Mouse (Mus musculus) adrenal gland, adult 18-20 months (tissue): ENCODE data around the gene Trib2. TPM values are rescaled to one million over a fixed set of nuclear protein-coding genes. Genes with fewer than 3 reads are reported as not detected.

Source experiments
- DNase-seq, 2 experiments: peaks; one replicate each; pipeline ENCODE4 v3.0.0; 2021 to 2022; ENCODE audit warnings: low spot score in 2 of 2
- long read RNA-seq, 2 experiments: library from polyadenylated mRNA; stranded (forward); transcript quantifications; one replicate each; pipeline ENCODE4 v2.0.0; 2021
- total RNA-seq, 2 experiments: library from RNA; stranded (reverse); gene quantifications; 1 replicate in 1 of 2; 2 replicates in 1 of 2; pipeline ENCODE4 v1.2.3; 2021

Trib2 gene
- total RNA-seq = 10 to 100 TPM; 11.4 to 14.7 TPM
- long read RNA-seq, experiment 1, full-length matches to known transcripts = 8 of 12 reads
- long read RNA-seq, experiment 1, partial matches to known transcripts = 0 of 12 reads
- long read RNA-seq, experiment 1, other reads (novel, unspliced or antisense) = 4 of 12 reads
- long read RNA-seq, experiment 2, full-length matches to known transcripts = 10 of 12 reads
- long read RNA-seq, experiment 2, partial matches to known transcripts = 1 of 12 reads
- long read RNA-seq, experiment 2, other reads (novel, unspliced or antisense) = 1 of 12 reads

DNA sequence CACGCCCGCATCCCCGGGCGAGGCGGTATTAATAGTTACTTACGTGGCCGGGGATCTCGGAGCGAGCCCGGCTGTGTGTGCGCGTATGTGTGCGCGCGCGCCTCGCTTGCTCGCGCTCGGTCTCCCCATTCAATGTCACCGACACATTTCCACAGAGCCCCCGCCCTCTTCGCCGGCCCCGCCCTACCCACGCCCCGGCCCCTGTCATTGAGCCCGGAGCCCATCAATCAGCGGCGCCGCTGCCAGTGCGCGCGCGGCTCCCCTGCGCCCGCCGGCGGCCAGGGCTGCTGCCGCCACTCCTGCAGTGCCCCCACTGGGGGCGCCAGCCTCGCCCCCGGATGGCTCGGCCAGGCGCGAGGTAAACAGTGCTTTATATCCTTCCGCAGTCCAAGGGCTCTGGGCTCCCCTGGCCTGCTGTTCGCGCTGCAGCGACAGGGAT lies at the start of gene Trib2:
Trib2 (minus strand) TSS at position 183 of the 439 bp plus-strand sequence.
- peak; percentile 81 to 84 for DNase-seq

DNA sequence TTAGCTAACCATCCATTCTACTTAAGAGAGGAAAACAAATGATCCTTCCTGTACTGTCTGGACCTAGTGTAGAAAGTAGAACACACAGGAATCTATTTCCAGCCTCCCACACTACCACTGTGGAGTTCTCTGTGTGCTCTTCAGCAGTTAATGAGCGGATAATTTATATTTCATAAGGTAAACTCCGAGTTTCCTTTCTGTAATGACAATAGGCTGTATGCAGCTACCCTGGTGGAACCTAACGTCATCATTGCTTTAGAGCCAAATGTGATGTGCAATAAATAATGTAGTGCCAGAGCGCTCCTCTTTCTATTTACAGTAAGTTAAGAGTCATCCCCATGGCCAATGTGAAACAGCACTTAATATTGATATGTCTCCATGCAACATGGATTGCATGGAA lies 41.3 kb upstream of the Trib2 start:
- DNase-seq = no peak

DNA sequence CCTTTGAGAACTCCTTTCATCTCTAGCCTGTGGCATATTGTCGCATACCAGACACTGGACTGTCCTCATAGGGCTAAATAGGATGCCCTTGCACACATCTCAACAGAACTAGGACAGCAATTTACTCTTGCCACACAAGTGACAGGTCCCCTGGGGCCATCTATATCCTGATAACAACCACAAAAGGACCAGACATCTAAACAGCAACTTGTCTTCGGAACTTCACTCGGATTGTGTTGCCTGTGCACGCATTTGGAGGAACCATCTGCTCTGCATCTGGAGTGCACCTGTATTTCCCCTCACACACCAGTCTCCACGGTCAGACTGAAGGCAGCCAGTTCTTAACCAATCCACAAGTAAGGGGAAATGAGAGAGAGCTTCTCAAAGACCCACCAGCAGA lies 39.2 kb upstream of the Trib2 start:
- DNase-seq = no peak

DNA sequence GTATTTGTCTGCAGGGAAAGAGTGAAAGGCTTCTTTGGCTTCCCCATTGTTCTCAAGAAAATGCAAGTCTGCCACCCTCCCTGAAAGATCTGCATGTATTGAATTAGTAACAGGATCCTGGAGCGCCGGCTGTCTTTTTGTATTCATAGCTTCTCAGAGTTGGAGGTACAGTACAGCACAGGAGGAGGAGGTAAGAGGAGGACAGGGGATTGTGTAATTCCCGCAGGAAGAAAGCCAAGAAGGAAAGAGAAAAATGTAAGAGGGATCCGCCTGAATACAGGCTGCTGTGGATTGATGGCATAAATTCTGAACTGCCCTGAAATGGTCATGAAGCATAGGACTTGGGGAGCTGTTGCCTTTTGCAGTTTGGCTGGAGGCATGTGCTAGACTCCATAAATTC lies 36.1 kb upstream of the Trib2 start:
- no peak for DNase-seq

DNA sequence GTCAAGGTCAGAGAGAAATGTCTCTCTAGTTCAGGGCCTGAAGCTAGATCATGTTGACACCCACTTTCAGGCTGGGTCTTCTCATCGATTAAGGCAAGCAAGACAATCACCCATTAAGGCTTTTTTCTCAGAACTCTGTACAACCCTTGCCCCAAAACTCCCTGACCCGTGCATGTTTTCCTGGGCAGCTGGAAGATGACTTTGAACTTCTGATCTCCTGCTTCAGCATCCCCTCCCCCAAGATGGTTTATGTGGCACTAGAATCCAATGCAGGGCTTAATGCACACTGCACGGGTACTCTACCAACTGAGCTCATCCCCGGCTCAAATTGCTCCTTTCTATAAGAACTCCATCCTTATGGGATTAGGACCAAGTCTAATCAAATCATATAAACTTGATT lies 35.3 kb upstream of the Trib2 start:
- DNase-seq = no peak

DNA sequence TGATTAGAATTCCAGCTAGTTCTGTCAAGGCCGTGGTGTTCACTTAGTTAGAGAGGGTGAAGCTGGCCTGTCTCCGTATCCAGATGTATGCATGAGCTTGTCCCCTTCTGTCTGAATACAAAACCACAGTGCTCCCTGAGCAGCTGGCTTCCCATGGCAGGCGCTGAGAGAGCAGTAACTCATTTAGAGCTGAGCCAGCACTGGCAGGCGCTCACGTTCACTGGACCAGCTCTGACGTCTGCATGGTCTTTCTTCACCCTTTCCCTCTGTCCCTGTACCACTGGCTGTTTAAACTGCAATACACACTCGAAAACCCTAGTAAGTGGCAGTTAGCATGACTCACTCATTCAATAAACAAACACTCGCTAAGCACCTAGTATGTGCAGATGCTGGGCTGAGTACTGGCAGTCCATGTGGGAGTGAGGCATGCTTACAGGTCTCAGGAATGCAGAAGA lies 33.7 kb upstream of the Trib2 start:
- DNase-seq = no peak

DNA sequence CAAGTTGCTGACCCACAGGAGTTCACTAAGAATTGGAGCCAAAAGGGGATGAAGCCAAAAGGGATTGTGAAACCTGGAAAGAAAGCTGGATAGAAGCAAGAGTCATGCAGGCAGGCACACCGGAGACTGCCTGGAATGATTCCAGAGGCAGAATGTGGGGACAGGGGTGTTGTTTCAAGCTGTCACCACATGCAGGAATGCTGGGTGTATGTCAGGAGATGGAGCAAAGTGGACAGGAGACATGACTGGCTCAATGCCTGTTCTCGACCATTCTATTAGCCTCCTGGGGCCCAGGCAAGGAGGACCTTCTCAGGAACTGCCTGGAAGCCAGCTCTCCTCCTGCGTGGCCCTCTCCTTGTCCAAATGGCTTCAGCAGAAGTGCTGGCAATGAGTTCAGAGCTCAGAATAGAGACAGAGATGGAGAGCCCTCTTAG lies 33.2 kb upstream of the Trib2 start:
- no peak for DNase-seq

DNA sequence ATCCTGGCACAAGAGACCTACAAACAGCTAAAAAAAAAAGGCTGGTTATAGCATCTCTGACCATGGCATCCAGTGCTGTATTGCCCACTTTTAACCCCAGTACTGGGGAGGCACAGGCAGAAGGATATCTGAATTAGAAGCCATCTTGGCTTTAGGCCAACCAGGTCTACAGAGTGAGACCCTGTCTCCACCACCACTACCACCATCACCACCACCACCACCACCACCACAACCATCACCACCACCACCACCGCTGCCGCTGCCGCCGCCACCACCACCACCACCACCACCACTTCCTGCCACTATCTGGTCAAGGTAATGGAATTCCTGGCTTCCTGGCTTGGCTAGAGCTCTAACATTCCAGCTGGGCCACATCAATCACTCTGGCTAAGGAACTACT lies 31.7 kb upstream of the Trib2 start:
- no peak for DNase-seq

DNA sequence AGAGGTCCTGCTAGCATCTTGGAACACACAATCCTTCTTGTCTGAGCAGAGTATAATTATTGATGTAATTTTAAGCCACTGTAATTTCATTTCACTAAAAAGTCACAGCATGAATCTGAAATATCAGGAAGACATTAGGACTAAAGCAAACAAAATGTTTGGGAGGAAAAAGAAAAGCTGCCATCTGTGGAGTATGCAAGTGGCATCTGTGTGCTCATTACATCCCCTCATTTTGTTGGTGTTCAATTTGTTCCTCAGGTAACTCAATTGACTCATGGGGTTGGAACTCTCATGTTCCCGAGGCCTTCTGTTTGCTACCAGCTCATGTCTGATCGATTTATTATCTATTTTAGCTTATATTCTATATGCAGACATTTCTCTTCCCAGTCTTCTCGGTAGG lies 28.0 kb upstream of the Trib2 start:
- DNase-seq = no peak

DNA sequence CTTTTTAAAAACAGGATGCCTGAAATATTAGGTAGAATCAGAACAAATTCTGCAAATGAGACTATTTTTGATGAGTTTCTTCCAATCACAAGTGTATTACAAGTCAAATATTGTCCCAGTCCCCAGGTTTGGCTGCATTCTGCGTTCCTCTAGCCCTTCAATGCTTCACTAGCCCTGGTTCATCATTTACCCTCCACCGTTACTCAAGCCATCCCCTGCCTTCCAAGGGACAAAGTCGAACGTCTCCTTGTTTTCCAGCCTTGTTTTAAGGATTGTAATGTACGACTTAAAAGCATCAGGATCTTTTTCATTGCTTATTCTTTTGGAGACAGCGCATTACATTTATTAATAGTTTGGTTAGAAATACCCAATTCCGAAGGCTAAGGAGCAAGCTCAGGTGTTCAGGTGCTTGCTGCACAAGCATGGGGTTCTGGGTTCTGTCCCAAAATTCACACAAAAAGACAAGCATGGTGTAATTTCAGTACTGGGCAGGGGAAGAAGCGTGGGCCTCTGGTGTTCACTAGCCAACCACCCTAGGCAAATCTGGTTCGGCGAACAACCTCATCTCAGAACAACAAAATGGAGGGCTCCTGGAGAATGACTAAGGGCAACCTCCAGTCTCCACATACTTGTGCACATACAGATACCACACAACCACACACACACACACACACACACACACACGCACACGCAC lies 24.3 kb upstream of the Trib2 start:
- DNase-seq = no peak

DNA sequence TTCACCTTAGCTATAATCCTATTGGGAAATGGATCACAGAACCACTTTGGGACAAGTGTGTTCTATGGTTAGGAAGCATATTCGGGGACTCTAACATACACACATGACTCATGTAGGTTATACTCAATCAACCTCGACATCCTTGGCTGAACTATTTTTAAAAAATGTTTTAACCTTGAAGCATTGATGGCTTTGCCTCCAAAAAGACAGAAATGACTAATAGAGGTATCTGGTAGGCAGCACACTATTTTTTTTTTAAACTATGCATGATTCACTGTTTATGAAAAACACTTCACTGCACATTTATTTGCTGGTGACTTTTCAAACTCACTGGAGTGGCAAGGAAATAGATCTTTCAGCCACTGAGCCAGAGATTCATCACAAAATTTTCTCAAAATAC lies 21.5 kb upstream of the Trib2 start:
- no peak for DNase-seq

DNA sequence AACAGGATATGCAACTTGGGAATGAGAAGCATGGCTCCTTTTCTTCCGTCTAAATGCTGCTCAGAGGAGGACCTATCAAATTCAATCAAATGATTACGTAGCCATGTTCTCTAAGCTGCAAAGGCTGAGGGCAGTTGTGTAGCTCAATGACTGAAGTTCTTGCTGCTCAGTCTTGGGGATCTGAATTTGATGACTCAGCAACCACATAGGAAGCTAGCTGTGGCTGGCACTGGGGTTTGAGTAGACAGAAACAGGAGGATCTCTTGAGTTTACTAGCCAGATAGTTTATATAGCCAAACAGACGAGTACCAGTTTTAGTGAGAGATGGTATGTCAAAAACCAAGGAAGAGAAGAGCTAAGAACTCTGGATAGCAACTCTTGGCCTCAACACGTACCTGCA lies 20.8 kb upstream of the Trib2 start:
- DNase-seq = no peak

DNA sequence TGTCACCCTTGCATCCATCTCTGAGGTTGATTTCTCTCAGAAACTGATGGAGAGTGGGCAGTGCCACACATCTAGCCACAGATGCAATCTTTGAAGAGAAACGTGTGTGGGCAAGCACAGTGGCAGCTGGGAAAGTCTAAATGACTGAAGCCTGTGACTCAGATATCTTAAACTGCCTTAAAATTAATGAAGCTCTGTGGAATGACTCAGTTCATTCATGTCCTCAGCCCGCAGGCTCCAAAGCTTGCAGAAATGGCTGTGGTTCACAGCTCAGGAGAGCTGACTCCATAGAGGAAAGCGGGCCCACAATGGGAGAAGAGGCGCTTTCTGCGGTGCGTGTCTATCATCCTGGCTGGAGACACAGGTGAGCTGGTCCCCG lies 15.9 kb upstream of the Trib2 start:
- DNase-seq = no peak

DNA sequence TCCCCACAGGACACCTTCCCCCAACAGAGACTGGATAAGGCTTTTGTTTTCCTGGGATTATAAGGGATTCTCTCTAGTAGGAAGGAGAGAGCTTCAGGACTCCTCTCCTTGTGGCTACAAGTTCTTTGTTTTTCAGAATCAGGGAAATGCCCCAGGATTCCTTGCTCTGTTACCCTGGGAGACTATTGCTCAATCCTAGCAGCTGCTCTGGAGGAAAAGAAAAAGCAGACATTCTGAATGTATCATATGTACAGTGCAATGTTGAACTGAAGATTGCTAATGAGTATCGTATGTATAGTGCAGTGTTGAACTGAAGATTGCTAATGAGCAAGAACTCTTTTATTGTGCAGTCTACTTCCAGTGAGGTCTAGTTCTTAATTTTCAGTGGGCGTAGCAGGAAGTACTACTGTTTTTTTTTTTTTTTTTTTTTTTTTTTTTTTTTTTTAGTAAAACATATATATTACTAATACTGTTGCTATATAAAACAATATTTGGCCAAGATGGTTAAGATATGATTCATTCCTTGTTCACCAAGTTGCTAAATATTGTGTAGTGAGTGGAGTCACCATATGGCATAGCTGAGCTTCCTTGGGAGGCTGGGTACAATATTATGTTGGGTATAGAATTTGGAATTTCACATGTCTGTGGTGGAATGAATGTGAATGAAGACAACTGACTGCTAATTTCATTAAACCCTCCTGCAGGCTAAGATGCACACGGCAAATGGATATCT lies 15.4 kb upstream of the Trib2 start:
- no peak for DNase-seq

DNA sequence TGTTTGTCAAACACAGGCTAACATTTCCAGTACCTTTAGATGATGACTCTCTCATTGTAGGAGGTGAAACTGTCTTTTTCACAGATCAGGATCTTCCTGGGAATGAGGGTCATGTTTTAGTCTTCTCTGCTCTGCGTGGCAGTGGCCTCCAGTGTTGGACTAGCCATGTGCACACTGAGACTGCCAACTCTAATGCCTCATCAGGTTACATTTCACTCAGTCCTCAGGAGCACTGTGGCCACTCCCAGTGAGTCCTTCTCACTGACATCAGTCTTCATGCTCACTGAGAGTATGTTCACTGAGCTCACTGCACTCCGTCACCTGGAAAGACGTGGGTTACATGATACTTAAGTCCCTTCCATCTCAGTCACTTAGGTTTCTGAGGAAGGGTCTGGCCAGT lies 14.0 kb upstream of the Trib2 start:
- no peak for DNase-seq

DNA sequence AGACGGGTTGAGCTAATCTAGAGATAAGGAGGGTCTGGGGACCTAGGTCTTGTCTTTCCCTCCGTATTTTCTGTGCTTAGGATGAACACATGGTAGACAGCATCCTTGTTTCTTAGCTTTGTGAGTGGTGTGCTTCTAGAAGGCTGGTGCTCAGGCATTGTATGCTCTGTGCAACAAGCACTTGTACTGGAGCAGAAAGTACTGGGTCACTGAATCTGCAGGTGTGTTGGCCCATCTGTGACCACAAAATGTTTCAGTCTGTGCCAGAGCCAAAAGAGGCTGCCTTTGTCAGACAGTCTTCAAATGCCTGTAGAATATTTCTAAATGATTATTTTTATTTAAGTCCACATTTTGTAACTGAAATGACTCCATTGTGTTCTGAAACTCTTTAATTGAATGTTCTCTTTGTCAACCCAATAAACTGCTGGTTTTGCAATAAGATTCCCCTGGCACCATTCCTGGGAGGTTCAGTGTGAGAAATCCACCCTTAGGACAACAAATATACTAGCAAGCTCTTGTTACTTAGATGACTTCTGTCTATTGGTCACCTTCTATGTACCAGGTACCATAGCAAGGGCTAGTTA lies 12.2 kb upstream of the Trib2 start:
- DNase-seq = no peak

DNA sequence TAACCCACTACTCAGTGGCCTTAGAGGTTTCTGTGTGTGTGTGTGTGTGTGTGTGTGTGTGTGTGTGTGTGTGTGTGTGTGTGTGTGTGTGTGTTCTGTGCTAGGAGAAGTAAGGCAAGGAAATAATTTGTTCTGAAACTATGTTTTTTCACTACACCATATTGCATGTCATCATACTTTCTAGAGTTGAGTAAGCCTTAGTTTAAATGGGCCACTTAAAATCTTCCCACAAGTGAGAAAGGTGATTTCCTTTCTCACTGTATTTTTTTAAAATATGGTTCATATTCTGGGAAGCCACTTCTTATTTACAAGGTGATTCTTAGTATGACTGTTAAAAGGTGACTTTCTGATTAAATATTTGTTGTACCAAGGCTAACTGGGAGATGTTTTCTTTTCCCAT lies 4.3 kb upstream of the Trib2 start:
- no peak for DNase-seq

DNA sequence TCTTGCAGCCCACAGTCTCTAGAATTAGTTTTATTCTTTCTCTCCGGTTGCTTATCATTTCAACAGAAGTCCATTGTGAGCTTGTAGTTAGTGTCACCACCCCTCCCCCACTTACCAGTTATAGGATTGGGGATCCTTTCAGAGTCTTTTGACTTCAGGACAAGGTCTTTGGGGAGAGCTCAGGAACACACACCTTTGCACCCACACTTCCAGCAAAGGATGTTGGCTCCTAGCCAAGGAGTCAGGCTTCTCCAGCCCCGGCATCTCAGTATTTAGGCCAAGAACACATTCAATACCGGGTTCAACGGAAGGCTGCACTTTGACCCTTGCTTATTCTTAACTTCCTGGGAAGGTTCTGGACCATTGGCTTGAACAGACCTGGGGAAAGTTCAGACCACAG lies 643 bp upstream of the Trib2 start:
- DNase-seq = peak in 1 of 2 experiments; percentile 22

DNA sequence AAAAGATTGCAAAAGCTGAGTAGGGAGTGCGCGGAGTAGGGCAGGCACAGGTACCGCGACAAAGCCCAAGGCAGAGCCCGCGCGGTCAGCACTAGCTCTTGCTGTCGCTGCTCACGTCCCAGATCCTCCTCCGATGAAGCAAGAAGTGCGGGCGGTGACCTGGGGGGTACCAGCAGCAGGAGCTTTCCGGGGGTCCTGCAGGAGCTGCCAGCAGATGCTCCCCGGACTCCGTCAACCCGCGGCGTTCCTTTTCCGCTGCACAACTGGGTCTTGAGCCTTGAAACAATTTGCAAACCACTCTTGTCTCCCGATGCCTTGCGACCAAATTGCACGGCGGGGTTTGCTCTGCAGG lies 492 bp downstream of the Trib2 start:
- DNase-seq = peak; percentile 52 to 58

DNA sequence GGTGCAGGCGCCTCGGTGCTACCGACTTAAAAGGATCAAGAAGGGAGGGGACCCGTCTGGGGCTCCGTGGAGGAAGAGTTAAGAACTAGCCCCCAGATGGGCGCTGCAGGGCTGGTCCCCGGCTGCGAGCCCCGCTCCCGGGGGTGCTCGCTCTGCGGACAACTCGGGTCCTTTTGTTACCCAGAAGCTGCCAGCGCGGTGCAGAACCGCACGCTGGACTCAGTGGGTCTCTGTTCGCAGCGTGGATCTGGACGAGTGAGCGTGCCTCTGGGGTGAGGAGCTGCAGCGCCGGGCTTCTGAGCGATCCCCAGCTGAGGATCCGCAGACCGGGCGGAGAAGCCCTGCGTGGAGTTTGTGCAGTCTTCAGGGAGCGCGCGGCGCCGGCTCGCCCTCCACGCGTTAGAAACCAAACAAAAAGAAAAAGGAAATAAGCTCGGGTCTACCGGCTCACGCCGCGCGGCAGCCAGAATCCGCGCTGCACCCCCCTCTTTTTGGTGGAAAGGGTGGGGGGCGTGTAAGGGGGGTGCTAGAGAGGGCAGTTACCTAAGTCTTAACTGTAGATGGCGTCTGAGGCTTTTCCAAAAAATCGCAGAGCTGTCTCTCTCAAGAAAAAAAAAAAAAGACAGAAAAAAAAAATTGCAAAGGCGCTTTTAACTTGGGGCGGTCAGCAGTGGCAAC lies 1.0 kb downstream of the Trib2 start:
- DNase-seq = peak; percentile 58 to 60

DNA sequence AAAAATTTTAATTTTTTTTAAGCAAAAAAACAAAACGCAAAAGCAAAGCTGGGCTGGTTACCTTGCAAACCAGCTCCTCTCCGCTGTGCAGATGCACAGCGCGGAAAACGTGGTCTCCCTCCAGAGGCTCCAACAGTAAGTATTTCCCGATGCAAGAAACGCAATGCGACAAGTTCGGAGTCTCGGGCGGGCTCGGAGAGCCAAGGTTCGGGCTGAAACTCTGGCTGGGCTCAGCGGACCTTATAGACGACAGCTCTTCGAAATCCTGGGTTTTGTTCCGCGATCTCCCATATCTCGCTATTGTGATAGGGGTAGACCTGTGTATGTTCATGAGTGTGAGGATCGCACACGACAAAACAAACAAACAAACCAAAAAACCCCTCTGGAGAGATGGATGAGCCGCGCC lies 1.5 kb downstream of the Trib2 start:
- DNase-seq = peak; percentile 36 to 39
